Mouse (Mus musculus) hindbrain, embryonic 11.5 days (tissue): Measurements from ENCODE around the gene Clec4d. TPM values are rescaled to one million over a fixed set of nuclear protein-coding genes. Genes with fewer than 3 reads are reported as not detected.
"Not testable (repeated sequence)": the region's sequence is repeated elsewhere in the genome, so short reads cannot be mapped to it uniquely, and the experiment has no call there.

Experiments
- ATAC-seq: fragments of 200-750 bp; cut with Nextera tagmentation; 2 replicates; pipeline ENCODE4 v1.8.0; 2017; ENCODE audit warnings: mild to moderate bottlenecking, moderate TSS enrichment, moderate library complexity; ENCODE audit not compliant: low FRiP score
- DNase-seq: peaks from one replicate; pipeline ENCODE4 v3.0.0-alpha.2; 2015; ENCODE audit warnings: low spot score
- H3K27ac ChIP-seq: fragments of 300-500 bp; sonication (generic); 2 replicates; pipeline ENCODE4 v1.5.1; 2014; ENCODE audit warnings: mild to moderate bottlenecking, low read depth, low read length
- H3K27me3 ChIP-seq: fragments of 300-500 bp; sonication (generic); 2 replicates; pipeline ENCODE4 v1.6.1; 2014; ENCODE audit warnings: mild to moderate bottlenecking, low read length, moderate library complexity, mixed read lengths; ENCODE audit not compliant: control insufficient read depth, insufficient read depth
- H3K36me3 ChIP-seq: fragments of 300-500 bp; sonication (generic); 2 replicates; pipeline ENCODE4 v1.6.1; 2014; ENCODE audit warnings: mild to moderate bottlenecking, low read length, moderate library complexity, mixed read lengths; ENCODE audit not compliant: control insufficient read depth, insufficient read depth
- H3K4me1 ChIP-seq: fragments of 300-500 bp; sonication (generic); replicated peaks from 2 replicates; pipeline ENCODE4 v1.6.1; 2014; ENCODE audit warnings: low read length, mixed read lengths; ENCODE audit not compliant: control insufficient read depth, insufficient read depth
- H3K4me2 ChIP-seq: fragments of 300-500 bp; sonication (generic); replicated peaks from 2 replicates; pipeline ENCODE4 v1.6.1; 2014; ENCODE audit warnings: mild to moderate bottlenecking, low read depth, low read length
- H3K4me3 ChIP-seq: fragments of 300-500 bp; sonication (generic); 2 replicates; pipeline ENCODE4 v1.5.1; 2014; ENCODE audit warnings: low read depth, low read length
- H3K9ac ChIP-seq: fragments of 300-500 bp; sonication (generic); 2 replicates; pipeline ENCODE4 v1.6.1; 2014; ENCODE audit warnings: low read depth, low read length
- H3K9me3 ChIP-seq: fragments of 300-500 bp; sonication (generic); 2 replicates; pipeline ENCODE4 v1.6.1; 2016; ENCODE audit warnings: low read length; ENCODE audit not compliant: control insufficient read depth
- WGBS: fragments of 180-500 bp; shearing (Covaris S2); extraction: QIAGEN DNeasy Blood & Tissue Kit; methylation state at CpG from one replicate; pipeline ENCODE4 v1.1.7; 2014; 5-methylcytosine and 5-hydroxymethylcytosine counted together
- polyA plus RNA-seq: library from polyadenylated mRNA; unstranded; fragments of >200 nt; fragmentation: Nextera tagmentation; extraction: Ambion mirVana; gene quantifications from 2 replicates; pipeline ENCODE4 v1.2.1, GENCODE M21; 2014

The Clec4d gene
- polyA plus RNA-seq, 1 experiment from 2014 or later, result not detected

- no peak overlapping the region for H3K27ac ChIP-seq
- no peak overlapping the region for H3K4me2 ChIP-seq
- H3K36me3 ChIP-seq, result no peaks in the 10 kb centered on the region
- no peak for DNase-seq
- no peak for ATAC-seq
- no peaks in the 10 kb centered on the region for H3K9me3 ChIP-seq
- whole genome bisulfite sequencing, result 100% methylated on average over 1 of the region's 1 CpGs
- no peaks in the 10 kb centered on the region for H3K27me3 ChIP-seq
- no peak overlapping the region for H3K9ac ChIP-seq
- no peak overlapping the region for H3K4me3 ChIP-seq
- no peaks in the 10 kb centered on the region for H3K4me1 ChIP-seq
Measured at GRCm38 (mm10) chr6:123292751-123293400, 31.0 kb downstream of the Clec4d start.

- DNase-seq, H3K4me3 ChIP-seq, H3K36me3 ChIP-seq, H3K4me2 ChIP-seq, H3K27ac ChIP-seq, ATAC-seq, H3K27me3 ChIP-seq, H3K9ac ChIP-seq, H3K9me3 ChIP-seq, H3K4me1 ChIP-seq: not testable (repeated sequence)
- WGBS, result 91% methylated on average over 11 of the region's 11 CpGs
Measured at GRCm38 (mm10) chr6:123293509-123293908, 31.6 kb downstream of the Clec4d start.

GRCm38 (mm10) chr6:123296687-123297086, 34.8 kb downstream of the Clec4d start:
- no peaks in the 10 kb centered on the region for H3K36me3 ChIP-seq
- H3K4me1 ChIP-seq, result no peaks in the 10 kb centered on the region
- no peak overlapping the region for H3K4me3 ChIP-seq
- no peak overlapping the region for H3K4me2 ChIP-seq
- ATAC-seq, result no peak
- no peak overlapping the region for H3K27ac ChIP-seq
- WGBS, result 81% methylated on average over 1 of the region's 1 CpGs
- no peak overlapping the region for H3K9ac ChIP-seq
- no peak for DNase-seq
- H3K9me3 ChIP-seq, result no peaks in the 10 kb centered on the region
- no peaks in the 10 kb centered on the region for H3K27me3 ChIP-seq

- H3K4me3 ChIP-seq, H3K4me2 ChIP-seq, H3K9ac ChIP-seq, H3K9me3 ChIP-seq, H3K36me3 ChIP-seq, H3K4me1 ChIP-seq, ATAC-seq, DNase-seq, H3K27ac ChIP-seq, H3K27me3 ChIP-seq: not testable (repeated sequence)
- WGBS, result 85% methylated on average over 7 of the region's 7 CpGs
Measured at GRCm38 (mm10) chr6:123306315-123306714, 44.4 kb downstream of the Clec4d start.

- Histone ChIP-seq H3K9me3 (no peaks in the 10 kb centered on the region), H3K4me1 (no peaks in the 10 kb centered on the region), H3K27me3 (no peaks in the 10 kb centered on the region), H3K4me3 (no peak within 1 kb of the TSS), H3K4me2 (no peak within 1 kb of the TSS), H3K36me3 (no peaks in the 10 kb centered on the region), H3K27ac (no peak within 1 kb of the TSS), H3K9ac (no peak within 1 kb of the TSS)
- ATAC-seq (no peak), DNase-seq (no peak)
- 89% methylated on average over 2 of the region's 2 CpGs for WGBS
Measured at GRCm38 (mm10) chr6:123308033-123308432, 46.1 kb downstream of the Clec4d start, which contains the start of gene Vmn2r19. TSS of gene Vmn2r19 (plus strand) at chr6:123308333.

Other genes starting within 250 kb of the Clec4d start
- not detected in 2 replicates for gene Clec4b1, start 212.1 kb upstream of the Clec4d start, polyA plus RNA-seq
- 0.74 and 1.5 TPM in 2 replicates for gene Clec4a2, start 155.7 kb upstream of the Clec4d start, polyA plus RNA-seq
- gene Clec4b2, start 89.2 kb upstream of the Clec4d start, polyA plus RNA-seq, result not detected in 2 replicates
- 0.20 and 1.0 TPM in 2 replicates for gene Clec4n, start 32.3 kb upstream of the Clec4d start, polyA plus RNA-seq
- not detected in 2 replicates for gene Clec4e, start 27.8 kb downstream of the Clec4d start, polyA plus RNA-seq
- gene Vmn2r19, start 46.2 kb downstream of the Clec4d start, polyA plus RNA-seq, result not detected in 2 replicates
- gene Vmn2r20, start 156.0 kb downstream of the Clec4d start, polyA plus RNA-seq, result not detected in 2 replicates